Mouse (Mus musculus) heart, embryonic 10.5 days (tissue): ENCODE measurements around the gene Gimap8. TPM values are rescaled to one million over a fixed set of nuclear protein-coding genes. Genes with fewer than 3 reads are reported as not detected.
A peak's percentile ranks its signal among the peaks of the same experiment; 100 is the strongest.

Experiments
- DNase-seq: peaks from one replicate; pipeline ENCODE4 v3.0.0-alpha.2; 2017; ENCODE audit warnings: low spot score
- H3K27ac ChIP-seq: fragments of 300-500 bp; sonication (generic); 2 replicates; pipeline ENCODE4 v1.5.1; 2016; ENCODE audit warnings: mild to moderate bottlenecking
- H3K27me3 ChIP-seq: fragments of 300-500 bp; sonication (generic); 2 replicates; pipeline ENCODE4 v1.6.1; 2016; ENCODE audit warnings: mild to moderate bottlenecking; ENCODE audit not compliant: poor library complexity, insufficient read depth, severe bottlenecking
- H3K36me3 ChIP-seq: fragments of 300-500 bp; sonication (generic); 2 replicates; pipeline ENCODE4 v1.6.1; 2016; ENCODE audit warnings: mild to moderate bottlenecking, moderate library complexity
- H3K4me1 ChIP-seq: fragments of 300-500 bp; sonication (generic); 2 replicates; pipeline ENCODE4 v1.6.1; 2016; ENCODE audit warnings: mild to moderate bottlenecking
- H3K4me3 ChIP-seq: fragments of 300-500 bp; sonication (generic); 2 replicates; pipeline ENCODE4 v1.5.1; 2016; ENCODE audit warnings: mild to moderate bottlenecking, moderate library complexity
- H3K9me3 ChIP-seq: fragments of 300-500 bp; sonication (generic); 2 replicates; pipeline ENCODE4 v1.6.1; 2016; ENCODE audit warnings: mild to moderate bottlenecking, moderate library complexity
- WGBS: fragments of 180-500 bp; shearing (Covaris S2); methylation state at CpG from one replicate; pipeline ENCODE4 v1.1.7; 2016; 5-methylcytosine and 5-hydroxymethylcytosine counted together
- polyA plus RNA-seq: library from polyadenylated mRNA; unstranded; fragments of >200 nt; fragmentation: Nextera tagmentation; extraction: Ambion mirVana; gene quantifications from 2 replicates; pipeline ENCODE4 v1.2.1, GENCODE M21; 2016

Gimap8 gene
- polyA plus RNA-seq, 1 experiment from 2014 or later = 0.87 TPM

- H3K9me3 ChIP-seq = no peaks in the 10 kb centered on the region
- DNase-seq = no peak
- peaks cover 26% of the 10 kb centered on the region for H3K4me1 ChIP-seq
- H3K27me3 ChIP-seq = peaks cover 58% of the 10 kb centered on the region
- H3K4me3 ChIP-seq = peak within 1 kb of the TSS; percentile 67
- 26% methylated on average over 8 of the region's 8 CpGs for WGBS
- 0 out of 2 replicates have a peak, but pooled peaks cover 6% of the 10 kb centered on the region for H3K36me3 ChIP-seq
- H3K27ac ChIP-seq = peak within 1 kb of the TSS; percentile 73
Observed at GRCm38 (mm10) chr6:48626464-48626863, 20.6 kb upstream of the Gimap8 start, which contains the start of gene AI854703. AI854703 (plus strand) TSS chr6:48626764.

- Histone ChIP-seq H3K4me1 (peaks cover 26% of the 10 kb centered on the region), H3K27me3 (peaks cover 63% of the 10 kb centered on the region), H3K36me3 (0 out of 2 replicates have a peak, but pooled peaks cover under 1% of the 10 kb centered on the region), H3K9me3 (no peaks in the 10 kb centered on the region), H3K27ac (peak overlapping the region; percentile 73), H3K4me3 (peak overlapping the region; percentile 67)
- no peak for DNase-seq
- WGBS = under 1% methylated on average over 32 of the region's 32 CpGs
Observed at GRCm38 (mm10) chr6:48626984-48627383, 20.1 kb upstream of the Gimap8 start.

DNA sequence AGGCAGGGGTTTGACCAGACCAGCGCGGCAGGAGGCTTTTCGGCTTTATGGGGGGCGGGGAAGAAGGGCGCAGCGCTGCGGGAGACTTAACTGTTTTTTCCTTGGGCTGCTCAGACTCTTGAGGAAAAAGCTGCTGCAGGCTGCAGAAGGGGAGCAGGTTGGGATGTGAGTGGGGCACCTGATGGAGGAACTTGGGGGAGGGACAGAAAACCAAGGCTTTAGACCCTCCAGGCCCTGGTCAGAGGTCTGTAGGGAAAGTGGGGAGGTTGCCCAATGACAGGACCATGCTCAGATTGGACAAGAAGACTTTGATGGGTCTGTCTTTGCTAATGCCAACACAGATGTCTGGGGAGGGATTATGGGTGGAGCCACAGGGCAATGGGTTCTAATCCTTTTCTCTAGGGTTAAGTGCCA lies 19.5 kb upstream of the Gimap8 start:
- Histone ChIP-seq H3K36me3 (no peaks in the 10 kb centered on the region), H3K4me1 (peaks cover 26% of the 10 kb centered on the region), H3K27me3 (peaks cover 67% of the 10 kb centered on the region), H3K4me3 (peak overlapping the region; percentile 67), H3K9me3 (no peaks in the 10 kb centered on the region), H3K27ac (peak overlapping the region; percentile 73)
- no peak for DNase-seq
- 9% methylated on average over 7 of the region's 7 CpGs for WGBS

DNA sequence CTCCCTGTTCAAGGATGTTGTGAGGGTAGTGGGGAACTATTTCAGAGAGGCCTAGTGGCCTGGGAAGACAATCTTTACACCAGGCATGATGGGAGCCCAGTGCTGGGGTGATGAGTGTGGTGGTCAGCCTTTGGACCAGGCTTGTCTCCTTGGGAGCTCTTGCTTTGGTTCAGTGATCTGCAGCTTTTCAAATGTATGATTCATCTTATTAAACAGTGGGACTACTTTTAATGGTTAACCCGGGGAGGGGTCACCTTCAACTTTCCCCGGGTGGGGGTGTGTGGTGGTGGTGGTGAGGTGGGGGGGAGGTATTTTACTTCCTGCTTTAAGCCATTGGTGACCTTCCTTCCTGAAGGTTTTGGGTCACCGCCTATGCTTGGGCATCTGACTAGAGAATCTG lies 18.7 kb upstream of the Gimap8 start:
- WGBS = 79% methylated on average over 3 of the region's 3 CpGs
- Histone ChIP-seq H3K9me3 (no peaks in the 10 kb centered on the region), H3K27ac (0 out of 2 replicates have a peak overlapping the region, but pooled peaks have one; percentile 81), H3K4me1 (peaks cover 26% of the 10 kb centered on the region), H3K27me3 (peaks cover 75% of the 10 kb centered on the region), H3K4me3 (no peak overlapping the region), H3K36me3 (no peaks in the 10 kb centered on the region)
- no peak for DNase-seq

GRCm38 (mm10) chr6:48628808-48629660 lies 18.0 kb upstream of the Gimap8 start:
- Histone ChIP-seq H3K27ac (peak overlapping the region; percentile 81), H3K27me3 (peaks cover 75% of the 10 kb centered on the region), H3K4me3 (peak overlapping the region; percentile 63), H3K9me3 (no peaks in the 10 kb centered on the region), H3K4me1 (peaks cover 26% of the 10 kb centered on the region), H3K36me3 (no peaks in the 10 kb centered on the region)
- no peak for DNase-seq
- 9% methylated on average over 54 of the region's 54 CpGs for WGBS

DNA sequence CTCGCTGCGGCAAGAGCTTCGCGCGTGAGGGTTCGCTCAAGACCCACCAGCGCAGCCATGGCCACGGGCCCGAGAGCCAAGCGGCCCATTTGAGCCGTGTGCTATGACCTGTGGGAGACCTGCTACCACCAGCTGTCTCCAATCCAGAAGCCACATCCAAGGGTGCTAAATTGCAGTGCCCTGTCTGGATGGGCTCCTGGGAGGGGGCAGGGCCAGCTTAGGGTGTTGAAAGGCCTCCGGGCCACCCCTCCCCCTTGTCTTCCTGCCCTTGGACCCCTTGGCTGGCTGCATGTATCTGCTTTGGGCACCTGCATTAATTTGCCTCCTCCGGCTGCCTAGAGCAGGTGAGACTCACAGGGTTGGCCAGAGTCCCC lies 17.4 kb upstream of the Gimap8 start:
- Histone ChIP-seq H3K36me3 (no peaks in the 10 kb centered on the region), H3K4me3 (peak overlapping the region; percentile 63), H3K27me3 (peaks cover 71% of the 10 kb centered on the region), H3K27ac (peak overlapping the region; percentile 81), H3K9me3 (no peaks in the 10 kb centered on the region), H3K4me1 (peaks cover 26% of the 10 kb centered on the region)
- WGBS = 6% methylated on average over 13 of the region's 13 CpGs
- no peak for DNase-seq

- Histone ChIP-seq H3K4me3 (no peak overlapping the region), H3K4me1 (peaks cover 26% of the 10 kb centered on the region), H3K9me3 (no peaks in the 10 kb centered on the region), H3K36me3 (no peaks in the 10 kb centered on the region), H3K27me3 (peaks cover 62% of the 10 kb centered on the region), H3K27ac (no peak overlapping the region)
- DNase-seq = no peak
- 86% methylated on average over 8 of the region's 8 CpGs for WGBS
Observed at GRCm38 (mm10) chr6:48630831-48631230, 16.2 kb upstream of the Gimap8 start.

DNA sequence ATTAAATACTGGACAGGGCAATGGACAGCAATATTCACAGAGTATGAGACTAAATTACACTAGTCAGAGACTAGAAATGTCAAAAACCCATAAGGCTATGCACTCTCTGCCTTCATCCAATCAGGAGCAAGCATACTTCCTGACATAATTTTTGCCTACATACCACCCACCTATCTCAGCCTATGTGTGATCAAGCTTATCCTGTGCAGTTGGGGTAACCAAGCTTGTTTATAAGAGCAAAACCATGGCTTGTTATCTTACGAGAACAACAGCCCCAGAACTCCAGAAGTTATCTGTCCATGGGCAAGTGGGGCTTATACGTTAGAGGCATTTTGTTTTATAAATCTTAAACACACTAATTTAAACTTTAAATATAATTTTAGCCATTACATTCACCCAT lies 11.9 kb upstream of the Gimap8 start:
- H3K4me1 ChIP-seq = peaks cover 10% of the 10 kb centered on the region
- no peak overlapping the region for H3K27ac ChIP-seq
- 75% methylated on average over 2 of the region's 2 CpGs for WGBS
- DNase-seq = no peak
- peaks cover 30% of the 10 kb centered on the region for H3K27me3 ChIP-seq
- H3K9me3 ChIP-seq = no peaks in the 10 kb centered on the region
- H3K36me3 ChIP-seq = no peaks in the 10 kb centered on the region
- no peak overlapping the region for H3K4me3 ChIP-seq

GRCm38 (mm10) chr6:48636515-48636914 lies 10.5 kb upstream of the Gimap8 start:
- H3K4me3 ChIP-seq = no peak overlapping the region
- no peak overlapping the region for H3K27ac ChIP-seq
- no peaks in the 10 kb centered on the region for H3K9me3 ChIP-seq
- WGBS = 37% methylated on average over 6 of the region's 6 CpGs
- DNase-seq = no peak
- no peaks in the 10 kb centered on the region for H3K36me3 ChIP-seq
- peaks cover 17% of the 10 kb centered on the region; the same call in 1 of the 2 replicates for H3K27me3 ChIP-seq
- peaks cover 10% of the 10 kb centered on the region for H3K4me1 ChIP-seq

- H3K9me3 ChIP-seq = no peaks in the 10 kb centered on the region
- 67% methylated on average over 6 of the region's 6 CpGs for WGBS
- peaks cover 3% of the 10 kb centered on the region; the same call in 1 of the 2 replicates for H3K27me3 ChIP-seq
- DNase-seq = no peak
- H3K4me3 ChIP-seq = no peak overlapping the region
- peaks cover 10% of the 10 kb centered on the region for H3K4me1 ChIP-seq
- H3K36me3 ChIP-seq = no peaks in the 10 kb centered on the region
- H3K27ac ChIP-seq = no peak overlapping the region
Observed at GRCm38 (mm10) chr6:48637811-48638500, 9.1 kb upstream of the Gimap8 start.

DNA sequence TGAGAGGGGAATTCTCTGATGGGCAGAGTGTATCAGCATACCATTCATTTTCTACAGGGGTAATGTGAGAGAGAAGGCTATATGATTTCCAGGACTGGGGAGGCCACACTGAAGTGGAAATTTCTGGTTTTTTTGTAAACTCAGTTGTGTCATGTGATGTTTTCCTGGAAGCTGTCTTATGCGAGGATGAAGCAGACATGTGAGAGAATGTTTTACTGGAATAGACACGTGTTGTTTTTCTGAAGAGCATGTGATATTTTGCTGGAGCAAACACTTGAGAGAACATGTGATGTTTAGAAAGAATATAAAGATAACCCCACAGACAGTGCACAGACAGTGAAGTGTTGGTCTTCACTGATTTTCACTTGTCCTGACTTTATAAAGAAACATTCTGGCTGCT lies 8.5 kb upstream of the Gimap8 start:
- peaks cover 10% of the 10 kb centered on the region for H3K4me1 ChIP-seq
- no peaks in the 10 kb centered on the region for H3K27me3 ChIP-seq
- no peak for DNase-seq
- WGBS = 72% methylated on average over 2 of the region's 2 CpGs
- H3K36me3 ChIP-seq = no peaks in the 10 kb centered on the region
- H3K27ac ChIP-seq = no peak overlapping the region
- no peaks in the 10 kb centered on the region for H3K9me3 ChIP-seq
- no peak overlapping the region for H3K4me3 ChIP-seq

- WGBS = 72% methylated on average over 6 of the region's 6 CpGs
- no peaks in the 10 kb centered on the region for H3K9me3 ChIP-seq
- peaks cover 9% of the 10 kb centered on the region for H3K4me1 ChIP-seq
- H3K27ac ChIP-seq = no peak overlapping the region
- no peaks in the 10 kb centered on the region for H3K36me3 ChIP-seq
- no peaks in the 10 kb centered on the region for H3K27me3 ChIP-seq
- no peak overlapping the region for H3K4me3 ChIP-seq
- peak; percentile 68 for DNase-seq
Observed at GRCm38 (mm10) chr6:48641391-48641790, 5.6 kb upstream of the Gimap8 start.

DNA sequence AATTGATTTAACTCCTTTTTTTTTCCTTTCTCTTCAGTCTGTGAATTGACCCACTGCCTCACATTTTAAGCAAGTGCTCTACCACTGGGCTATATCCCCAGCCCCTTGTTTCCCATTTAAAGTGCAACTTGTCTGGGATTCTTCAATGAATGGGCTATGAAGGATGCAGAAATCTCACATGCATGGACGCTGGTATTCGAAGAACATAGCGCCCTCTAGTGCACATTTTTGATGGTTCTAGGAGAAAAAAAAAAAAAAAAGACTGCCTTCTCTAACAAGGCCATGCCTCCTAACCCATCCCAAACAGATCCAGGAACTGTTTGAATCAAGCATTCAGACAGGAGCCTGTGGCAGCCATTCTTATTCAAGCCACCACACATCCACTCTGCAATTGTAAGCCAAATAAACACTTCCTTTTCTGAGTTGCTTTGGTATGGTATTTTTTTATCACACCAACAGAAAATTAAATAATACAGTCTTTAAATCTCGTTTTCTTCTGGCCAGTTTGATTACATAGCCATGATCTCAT lies 4.2 kb upstream of the Gimap8 start:
- Histone ChIP-seq H3K27ac (no peak overlapping the region), H3K4me3 (no peak overlapping the region), H3K27me3 (no peaks in the 10 kb centered on the region), H3K36me3 (no peaks in the 10 kb centered on the region), H3K9me3 (no peaks in the 10 kb centered on the region), H3K4me1 (no peaks in the 10 kb centered on the region)
- DNase-seq = no peak
- WGBS = 20% methylated on average over 4 of the region's 4 CpGs
